Mouse (Mus musculus): ENCODE measurements around the gene Ralgds. TPM values are rescaled to one million over a fixed set of nuclear protein-coding genes. Genes with fewer than 3 reads are reported as not detected.

Ralgds gene
- polyA plus RNA-seq, 1 experiment from 2014 or later, result 67.5 TPM

GRCm38 (mm10) chr2:28513431-28514370 is 776 bp downstream of the Ralgds start:
- H3K4me1 ChIP-seq (replicated peaks), result peaks cover 58% of the 10 kb centered on the region
- 5% methylated on average over 47 of the region's 47 CpGs for WGBS

DNA sequence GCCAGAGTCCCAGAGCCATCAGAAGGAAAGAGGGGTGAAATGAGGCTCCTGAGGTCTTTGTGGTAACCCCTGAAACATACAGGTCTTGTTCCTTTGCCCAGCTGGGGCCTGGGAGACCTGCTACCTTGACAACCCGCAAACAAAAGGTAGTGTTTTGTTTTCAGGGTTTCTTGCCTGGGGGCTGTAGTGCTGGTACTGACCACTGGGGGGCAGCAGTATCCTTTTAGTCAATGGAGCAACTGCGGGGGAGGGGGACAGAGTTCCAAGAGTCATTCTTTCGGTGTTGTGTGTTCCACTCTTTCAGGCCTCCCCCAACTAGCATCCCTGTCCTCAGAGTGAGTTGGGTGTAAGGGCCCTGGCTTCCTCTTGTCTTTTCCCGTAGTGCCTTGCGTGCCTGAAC is 1.6 kb downstream of the Ralgds start:
- Histone ChIP-seq H3K27me3 (ENCODE audit: insufficient read depth, poor library complexity, severe bottlenecking) (peaks cover 3% of the 10 kb centered on the region; the same call in 1 of the 2 replicates), H3K4me1 (replicated peaks) (peaks cover 61% of the 10 kb centered on the region), H3K27ac (peak overlapping the region; percentile 92), H3K36me3 (peaks cover 24% of the 10 kb centered on the region), H3K4me3 (peak overlapping the region; percentile 89), H3K9me3 (no peaks in the 10 kb centered on the region)
- DNase-seq (ENCODE audit: low spot score), result peak; percentile 89
- WGBS, result 20% methylated on average over 5 of the region's 5 CpGs

More at GRCm38 (mm10) chr2:28513431-28514370, 776 bp downstream of the Ralgds start:
- Histone ChIP-seq H3K9me3 (no peaks in the 10 kb centered on the region), H3K36me3 (peaks cover 24% of the 10 kb centered on the region), H3K27me3 (ENCODE audit: insufficient read depth, poor library complexity, severe bottlenecking) (peaks cover 3% of the 10 kb centered on the region; the same call in 1 of the 2 replicates), H3K4me3 (peak overlapping the region; percentile 89), H3K27ac (peak overlapping the region; percentile 92)
- DNase-seq (ENCODE audit: low spot score), result peak; percentile 50

DNA sequence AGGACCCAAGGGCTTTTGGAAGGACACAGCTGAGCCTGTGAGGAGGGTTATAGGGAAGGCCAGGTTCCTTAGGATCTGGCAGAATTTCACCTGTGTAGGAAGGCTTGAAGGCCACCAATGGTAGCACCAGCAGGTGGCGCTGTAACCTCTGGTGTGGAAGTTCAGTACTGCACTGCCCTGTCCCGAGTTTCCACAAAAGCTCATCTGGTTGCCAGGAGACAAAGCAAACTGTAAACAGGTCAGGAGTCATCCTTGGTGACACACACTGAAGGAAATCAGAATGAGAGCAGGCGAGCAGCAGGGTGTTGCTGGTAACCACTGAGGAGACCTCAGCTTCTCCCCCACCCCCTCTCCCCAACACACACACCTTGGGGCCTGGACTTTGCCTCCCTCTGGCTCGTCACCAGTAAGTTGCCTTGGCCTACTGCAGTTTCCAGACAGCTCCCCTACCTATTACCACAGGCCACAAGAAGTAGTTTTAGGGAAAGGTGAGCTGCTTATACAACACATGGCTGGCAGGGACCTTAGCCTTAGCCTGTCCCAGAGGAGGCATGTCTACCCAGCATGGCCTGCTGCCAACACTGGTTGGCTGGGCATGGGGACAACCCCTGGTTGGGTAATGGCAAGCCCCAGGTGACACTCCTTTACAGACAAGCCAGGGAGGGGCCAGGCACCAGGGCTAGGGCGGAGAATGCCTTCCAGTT is 4.4 kb downstream of the Ralgds start:
- Histone ChIP-seq H3K27me3 (ENCODE audit: insufficient read depth, poor library complexity, severe bottlenecking) (no peaks in the 10 kb centered on the region), H3K4me1 (replicated peaks) (peaks cover 84% of the 10 kb centered on the region), H3K36me3 (peaks cover 29% of the 10 kb centered on the region), H3K27ac (0 out of 2 replicates have a peak overlapping the region, but pooled peaks have one; percentile 4), H3K9me3 (no peaks in the 10 kb centered on the region), H3K4me3 (no peak overlapping the region)
- DNase-seq (ENCODE audit: low spot score), result peak; percentile 74
- 36% methylated on average over 5 of the region's 5 CpGs for WGBS

DNA sequence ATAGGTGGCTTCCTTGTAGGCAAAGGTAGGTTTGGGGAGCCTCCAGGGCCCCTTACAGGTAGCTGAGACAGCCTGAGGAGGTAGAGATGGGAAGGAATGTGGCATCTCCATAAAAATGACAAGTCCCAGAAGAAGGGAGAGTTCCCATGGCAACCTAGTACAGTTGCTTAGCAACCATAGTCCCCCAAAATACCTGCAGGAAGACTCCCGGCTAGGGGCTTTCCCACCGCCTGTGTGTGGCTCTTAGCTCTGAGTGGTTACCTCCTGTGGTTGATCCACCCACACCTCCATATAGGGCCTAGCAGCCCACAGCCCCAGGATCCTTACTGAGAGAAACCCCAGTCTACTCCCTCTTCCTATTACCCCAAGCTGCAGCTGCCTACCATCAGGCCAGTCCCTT is 5.3 kb downstream of the Ralgds start:
- Histone ChIP-seq H3K9me3 (no peaks in the 10 kb centered on the region), H3K27ac (no peak overlapping the region), H3K27me3 (ENCODE audit: insufficient read depth, poor library complexity, severe bottlenecking) (no peaks in the 10 kb centered on the region), H3K4me3 (no peak overlapping the region), H3K4me1 (replicated peaks) (peaks cover 79% of the 10 kb centered on the region), H3K36me3 (peaks cover 29% of the 10 kb centered on the region)
- DNase-seq (ENCODE audit: low spot score), result no peak
- WGBS, result 53% methylated on average over 2 of the region's 2 CpGs

DNA sequence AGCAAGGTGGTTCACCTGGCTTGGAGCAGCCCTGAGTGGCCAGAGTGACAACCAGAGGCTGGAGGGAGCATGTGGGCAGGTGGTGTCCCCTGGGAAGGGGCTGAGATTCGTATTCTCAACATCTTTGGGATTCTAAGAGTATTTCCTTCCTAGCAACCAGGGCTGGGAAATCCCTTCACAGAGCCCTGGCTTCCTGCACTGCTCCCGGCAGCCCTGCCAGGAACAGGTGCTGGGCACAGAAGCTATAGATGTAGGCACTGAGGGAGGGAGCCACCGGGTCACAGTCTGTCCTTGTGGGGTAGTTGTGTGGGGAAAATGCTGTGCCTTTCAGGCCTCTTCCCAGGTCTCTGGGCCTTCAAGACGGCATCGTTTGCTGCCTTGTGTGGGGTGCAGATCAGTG is 7.7 kb downstream of the Ralgds start:
- Histone ChIP-seq H3K27ac (0 out of 2 replicates have a peak overlapping the region, but pooled peaks have one; percentile 18), H3K9me3 (no peaks in the 10 kb centered on the region), H3K27me3 (ENCODE audit: insufficient read depth, poor library complexity, severe bottlenecking) (no peaks in the 10 kb centered on the region), H3K4me3 (no peak overlapping the region), H3K4me1 (replicated peaks) (peaks cover 79% of the 10 kb centered on the region), H3K36me3 (peaks cover 24% of the 10 kb centered on the region)
- 77% methylated on average over 5 of the region's 5 CpGs for WGBS
- DNase-seq (ENCODE audit: low spot score), result no peak

GRCm38 (mm10) chr2:28521571-28522151 is 8.7 kb downstream of the Ralgds start:
- H3K9me3 ChIP-seq, result no peaks in the 10 kb centered on the region
- DNase-seq (ENCODE audit: low spot score), result no peak
- peaks cover 14% of the 10 kb centered on the region; the same call in 1 of the 2 replicates for H3K36me3 ChIP-seq
- no peak overlapping the region for H3K27ac ChIP-seq
- peaks cover 83% of the 10 kb centered on the region for H3K4me1 ChIP-seq (replicated peaks)
- 77% methylated on average over 6 of the region's 6 CpGs for WGBS
- H3K27me3 ChIP-seq (ENCODE audit: insufficient read depth, poor library complexity, severe bottlenecking), result no peaks in the 10 kb centered on the region
- H3K4me3 ChIP-seq, result no peak overlapping the region

DNA sequence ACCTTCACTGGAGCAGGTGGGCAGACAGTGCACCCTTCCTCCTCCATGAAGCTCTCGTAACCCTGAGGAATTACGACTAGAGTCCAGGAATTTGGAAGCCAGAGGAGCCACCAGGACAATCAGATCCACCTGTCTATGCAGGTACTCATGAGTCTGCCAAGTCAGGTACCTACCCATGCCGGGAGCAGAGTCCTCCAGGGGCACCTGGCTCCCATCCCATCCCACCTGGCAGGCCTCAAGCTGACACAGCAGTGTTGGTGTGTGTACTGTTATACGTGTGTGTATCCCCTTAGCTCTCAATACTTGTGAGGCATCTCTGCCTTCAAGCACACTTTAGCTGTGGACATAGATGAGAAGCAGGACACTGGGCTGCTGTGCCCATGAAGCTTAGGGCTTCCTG is 9.2 kb downstream of the Ralgds start:
- Histone ChIP-seq H3K27me3 (ENCODE audit: insufficient read depth, poor library complexity, severe bottlenecking) (no peaks in the 10 kb centered on the region), H3K36me3 (peaks cover 12% of the 10 kb centered on the region; the same call in 1 of the 2 replicates), H3K27ac (no peak overlapping the region), H3K4me3 (no peak overlapping the region), H3K4me1 (replicated peaks) (peaks cover 83% of the 10 kb centered on the region), H3K9me3 (no peaks in the 10 kb centered on the region)
- no peak for DNase-seq (ENCODE audit: low spot score)
- 87% methylated on average over 4 of the region's 4 CpGs for WGBS

DNA sequence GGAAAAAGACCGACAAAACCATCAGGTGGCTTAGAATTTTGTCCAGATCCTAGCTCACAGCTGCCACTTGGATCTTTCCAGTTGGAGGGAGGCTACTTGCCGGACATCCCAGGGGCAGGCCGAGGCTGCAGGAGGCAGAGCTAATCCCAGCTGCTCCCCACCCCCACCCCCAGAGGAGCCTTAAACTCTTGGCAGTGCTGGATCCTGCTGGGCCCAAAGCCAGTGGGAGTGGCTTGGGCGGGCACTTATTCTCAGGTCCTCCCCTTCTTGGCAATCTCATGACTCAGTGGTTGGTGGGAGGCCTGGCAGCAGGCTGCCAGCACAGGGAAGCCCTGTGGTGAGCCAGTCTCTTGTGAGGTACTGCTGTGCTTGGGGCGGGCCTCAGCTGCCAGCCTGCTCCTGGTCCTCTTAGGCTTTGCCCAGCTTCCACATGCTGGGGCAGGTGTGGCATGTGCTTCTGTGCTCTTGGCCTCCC is 10.8 kb downstream of the Ralgds start:
- WGBS, result 21% methylated on average over 5 of the region's 5 CpGs
- Histone ChIP-seq H3K27me3 (ENCODE audit: insufficient read depth, poor library complexity, severe bottlenecking) (no peaks in the 10 kb centered on the region), H3K4me1 (replicated peaks) (peaks cover 83% of the 10 kb centered on the region), H3K36me3 (peaks cover 5% of the 10 kb centered on the region; the same call in 1 of the 2 replicates), H3K27ac (peak overlapping the region; percentile 65), H3K4me3 (no peak overlapping the region), H3K9me3 (no peaks in the 10 kb centered on the region)
- no peak for DNase-seq (ENCODE audit: low spot score)

DNA sequence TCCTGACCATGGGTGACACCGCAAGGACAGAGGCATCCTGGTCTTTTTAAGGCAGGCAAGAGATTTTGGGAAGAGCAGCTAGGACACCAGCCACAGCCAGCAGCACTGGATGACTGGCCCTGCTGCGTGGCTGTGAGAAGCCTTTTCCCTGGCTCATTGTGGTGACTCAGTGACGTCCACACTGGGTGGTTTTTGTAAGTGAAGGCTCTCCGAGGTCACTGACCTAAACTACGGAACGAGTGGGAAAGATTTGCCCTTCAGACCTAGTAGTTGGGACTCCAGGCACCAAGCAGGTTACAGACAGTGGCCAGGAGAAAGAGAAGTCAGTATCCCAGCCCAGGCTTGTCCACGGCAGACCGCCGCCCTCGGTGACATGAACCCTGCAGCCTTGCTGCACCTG is 11.5 kb downstream of the Ralgds start:
- WGBS, result 73% methylated on average over 10 of the region's 10 CpGs
- no peak for DNase-seq (ENCODE audit: low spot score)
- H3K4me3 ChIP-seq, result no peak overlapping the region
- H3K36me3 ChIP-seq, result 0 out of 2 replicates have a peak, but pooled peaks cover 5% of the 10 kb centered on the region
- H3K9me3 ChIP-seq, result no peaks in the 10 kb centered on the region
- H3K27ac ChIP-seq, result peak overlapping the region; percentile 88
- peaks cover 86% of the 10 kb centered on the region for H3K4me1 ChIP-seq (replicated peaks)
- H3K27me3 ChIP-seq (ENCODE audit: insufficient read depth, poor library complexity, severe bottlenecking), result no peaks in the 10 kb centered on the region

DNA sequence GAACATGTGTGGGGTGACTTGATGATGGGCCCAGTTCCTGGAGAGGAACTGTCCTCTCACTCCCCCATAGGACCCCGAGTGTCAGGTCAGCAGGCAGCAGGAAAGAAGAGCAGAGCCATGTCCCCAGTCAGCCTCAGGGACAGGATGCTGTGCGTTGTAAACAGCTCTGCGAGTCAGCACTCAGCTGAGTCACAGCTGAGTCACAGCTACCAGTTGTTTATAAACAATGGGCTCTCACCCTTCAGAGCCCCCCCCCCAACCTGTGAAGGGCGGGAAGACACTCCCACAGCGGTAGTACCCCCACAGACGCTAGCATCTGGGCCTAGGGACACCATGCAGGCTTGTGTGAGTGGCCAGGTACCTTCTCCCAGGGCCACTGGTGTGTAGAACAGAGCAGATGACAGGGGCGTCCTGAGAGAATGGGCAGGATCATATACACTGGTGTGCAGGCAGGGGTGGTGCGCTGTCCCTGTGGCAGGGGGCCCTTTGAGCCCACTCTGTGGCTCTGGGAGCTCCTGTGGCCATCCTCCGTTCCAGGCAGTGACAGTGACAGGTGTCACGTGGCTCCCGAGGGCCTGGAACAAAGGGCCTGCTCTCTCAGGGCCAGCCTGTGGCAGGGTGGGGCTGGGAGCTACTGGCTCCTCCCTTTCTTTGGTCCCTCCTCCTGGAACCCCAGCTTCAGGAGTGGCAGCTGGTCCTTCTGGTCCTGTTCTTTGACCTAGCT is 12.5 kb downstream of the Ralgds start:
- DNase-seq (ENCODE audit: low spot score), result peak; percentile 79
- Histone ChIP-seq H3K4me1 (replicated peaks) (peaks cover 86% of the 10 kb centered on the region), H3K36me3 (0 out of 2 replicates have a peak, but pooled peaks cover 5% of the 10 kb centered on the region), H3K27me3 (ENCODE audit: insufficient read depth, poor library complexity, severe bottlenecking) (no peaks in the 10 kb centered on the region), H3K27ac (peak overlapping the region; percentile 88), H3K4me3 (peak overlapping the region; percentile 27), H3K9me3 (no peaks in the 10 kb centered on the region)
- WGBS, result 14% methylated on average over 11 of the region's 11 CpGs

- Histone ChIP-seq H3K4me3 (peak overlapping the region; percentile 27; the same call in 1 of the 2 replicates), H3K27ac (peak overlapping the region; percentile 88), H3K36me3 (0 out of 2 replicates have a peak, but pooled peaks cover 5% of the 10 kb centered on the region), H3K4me1 (replicated peaks) (peaks cover 88% of the 10 kb centered on the region), H3K27me3 (ENCODE audit: insufficient read depth, poor library complexity, severe bottlenecking) (no peaks in the 10 kb centered on the region), H3K9me3 (no peaks in the 10 kb centered on the region)
- no peak for DNase-seq (ENCODE audit: low spot score)
- 47% methylated on average over 12 of the region's 12 CpGs for WGBS
Observed at GRCm38 (mm10) chr2:28525943-28526876, 13.3 kb downstream of the Ralgds start.
